Mouse (Mus musculus) MEL (cell line): Measurements from ENCODE around the gene Pole3. TPM values are rescaled to one million over a fixed set of nuclear protein-coding genes. Genes with fewer than 3 reads are reported as not detected.

Experiments
- DNase-seq: peaks from one replicate; pipeline ENCODE4 v3.0.0; 2011; ENCODE audit warnings: low read depth, low spot score
- H3K27ac ChIP-seq: 2 replicates; pipeline ENCODE4 v1.5.1; 2012; ENCODE audit warnings: low read depth, mild to moderate bottlenecking, control low read depth, low read length, moderate library complexity; ENCODE audit not compliant: control insufficient read depth
- H3K27me3 ChIP-seq, 2 experiments: fragments of 150-350 bp in 1 of 2; sonication (generic) in 1 of 2; 2 replicates each; pipeline ENCODE4 v1.6.1; 2012; ENCODE audit warnings: low read length in 2 of 2, mild to moderate bottlenecking in 2 of 2, improper control_type of control experiment in 1 of 2, moderate library complexity in 1 of 2; ENCODE audit not compliant: insufficient read depth in 2 of 2, control insufficient read depth in 1 of 2
- H3K36me3 ChIP-seq, 2 experiments: 2 replicates each; pipeline ENCODE4 v1.6.1; 2012 to 2014; ENCODE audit warnings: low read length in 2 of 2, improper control_type of control experiment in 1 of 2, inconsistent platforms in 1 of 2, mild to moderate bottlenecking in 1 of 2; ENCODE audit not compliant: insufficient read depth in 2 of 2, control insufficient read depth in 1 of 2
- H3K4me1 ChIP-seq, 2 experiments: fragments of 150-350 bp in 1 of 2; sonication (generic) in 1 of 2; 2 replicates each; pipeline ENCODE4 v1.6.1; 2012; ENCODE audit warnings: low read length in 2 of 2, improper control_type of control experiment in 1 of 2, mild to moderate bottlenecking in 1 of 2; ENCODE audit not compliant: insufficient read depth in 2 of 2, control insufficient read depth in 1 of 2
- H3K4me3 ChIP-seq, 2 experiments: fragments of 150-350 bp in 1 of 2; sonication (generic) in 1 of 2; 2 replicates each; pipeline ENCODE4 v1.5.1; 2012; ENCODE audit warnings: low read depth in 2 of 2, low read length in 2 of 2, mild to moderate bottlenecking in 2 of 2, moderate library complexity in 2 of 2, control low read depth in 1 of 2, improper control_type of control experiment in 1 of 2; ENCODE audit not compliant: control insufficient read depth in 1 of 2, insufficient read depth in 1 of 2
- H3K79me2 ChIP-seq: 2 replicates; pipeline ENCODE4 v1.6.1; 2012; ENCODE audit warnings: mild to moderate bottlenecking, low read length, moderate library complexity; ENCODE audit not compliant: control insufficient read depth, poor library complexity, insufficient read depth
- H3K9ac ChIP-seq: 2 replicates; pipeline ENCODE4 v1.6.1; 2012; ENCODE audit warnings: low read depth, mild to moderate bottlenecking, control low read depth, low read length, moderate library complexity; ENCODE audit not compliant: control insufficient read depth, poor library complexity, severe bottlenecking
- H3K9me3 ChIP-seq: fragments of 150-350 bp; sonication (generic); replicated peaks from 2 replicates; pipeline ENCODE4 v1.6.1; 2012; ENCODE audit warnings: mild to moderate bottlenecking, low read length, improper control_type of control experiment, moderate library complexity; ENCODE audit not compliant: insufficient read depth
- CHD1 ChIP-seq: IDR thresholded peaks from 2 replicates; pipeline ENCODE4 v1.6.1; 2012; ENCODE audit warnings: low read depth, mild to moderate bottlenecking, inconsistent platforms, low read length, improper control_type of control experiment
- CHD2 ChIP-seq: IDR thresholded peaks from 2 replicates; pipeline ENCODE4 v1.6.1; 2011; ENCODE audit warnings: low read length, improper control_type of control experiment
- ELF1 ChIP-seq: IDR thresholded peaks from 2 replicates; pipeline ENCODE4 v1.6.1; 2014; ENCODE audit warnings: low read depth, mild to moderate bottlenecking, inconsistent platforms, low read length, improper control_type of control experiment, moderate library complexity
- ETS1 ChIP-seq: IDR thresholded peaks from 2 replicates; pipeline ENCODE4 v1.6.1; 2012; ENCODE audit warnings: low read depth, mild to moderate bottlenecking, inconsistent platforms, low read length, improper control_type of control experiment, moderate library complexity
- GATA1 ChIP-seq: IDR thresholded peaks from 2 replicates; pipeline ENCODE4 v1.6.1; 2011; ENCODE audit warnings: low read depth, low read length, improper control_type of control experiment
- HCFC1 ChIP-seq: IDR thresholded peaks from 2 replicates; pipeline ENCODE4 v1.6.1; 2012; ENCODE audit warnings: low read depth, mild to moderate bottlenecking, inconsistent platforms, low read length, improper control_type of control experiment, moderate library complexity
- KAT2A ChIP-seq: conservative IDR thresholded peaks from 2 replicates; pipeline ENCODE4 v1.6.1; 2012; ENCODE audit warnings: low read depth, low read length, improper control_type of control experiment, inconsistent platforms
- MAX ChIP-seq: IDR thresholded peaks from 2 replicates; pipeline ENCODE4 v1.6.1; 2011; ENCODE audit warnings: low read length, improper control_type of control experiment
- MXI1 ChIP-seq: IDR thresholded peaks from 2 replicates; pipeline ENCODE4 v1.6.1; 2011; ENCODE audit warnings: mild to moderate bottlenecking, low read depth, low read length, improper control_type of control experiment
- MYC ChIP-seq: IDR thresholded peaks from 2 replicates; pipeline ENCODE4 v1.6.1; 2011; ENCODE audit warnings: low read depth, mild to moderate bottlenecking, low read length, improper control_type of control experiment, moderate library complexity
- NELFE ChIP-seq: IDR thresholded peaks from 2 replicates; pipeline ENCODE4 v1.6.1; 2011; ENCODE audit warnings: low read depth, low read length, improper control_type of control experiment
- POLR2A ChIP-seq, 2 experiments: IDR thresholded peaks; 2 replicates each; pipeline ENCODE4 v1.6.1; 2011 to 2012; ENCODE audit warnings: low read length in 2 of 2, mild to moderate bottlenecking in 2 of 2, control low read depth in 1 of 2, improper control_type of control experiment in 1 of 2, low read depth in 1 of 2, moderate library complexity in 1 of 2; ENCODE audit not compliant: control insufficient read depth in 1 of 2, insufficient read depth in 1 of 2, poor library complexity in 1 of 2
- POLR2AphosphoS5 ChIP-seq: IDR thresholded peaks from 2 replicates; pipeline ENCODE4 v1.6.1; 2012; ENCODE audit warnings: low read depth, borderline replicate concordance, mild to moderate bottlenecking, inconsistent platforms, low read length, moderate library complexity, mixed read lengths
- ZKSCAN1 ChIP-seq: IDR thresholded peaks from 2 replicates; pipeline ENCODE4 v1.6.1; 2012; ENCODE audit warnings: low read depth, mild to moderate bottlenecking, inconsistent platforms, low read length, improper control_type of control experiment, moderate library complexity
- ZMIZ1 ChIP-seq: IDR thresholded peaks from 2 replicates; pipeline ENCODE4 v1.6.1; 2012; ENCODE audit warnings: low read depth, mild to moderate bottlenecking, inconsistent platforms, low read length, improper control_type of control experiment, moderate library complexity
- ZNF384 ChIP-seq: IDR thresholded peaks from 2 replicates; pipeline ENCODE4 v1.6.1; 2012; ENCODE audit warnings: low read depth, mild to moderate bottlenecking, inconsistent platforms, low read length, improper control_type of control experiment
- polyA plus RNA-seq, 2 experiments: library from polyadenylated mRNA; stranded (reverse) in 1 of 2; unstranded in 1 of 2; fragments of >175 nt in 1 of 2; fragments of >200 nt in 1 of 2; gene quantifications; 2 replicates each; pipeline versions ENCODE4 v1.2.1 to v1.2.4; 2012; ENCODE audit warnings: low replicate concordance in 2 of 2, low read depth in 1 of 2; ENCODE audit not compliant: insufficient read length in 2 of 2, insufficient read depth in 1 of 2, missing spikeins in 1 of 2
- total RNA-seq: library from RNA; depleted of rRNA; stranded (reverse); fragments of 300-350 nt; gene quantifications from 2 replicates; pipeline ENCODE4 v1.2.3, GENCODE M21; 2012

Pole3 gene
- total and polyA plus RNA-seq, 3 experiments: 63.6 to 103 TPM; not detected in 1

DNA sequence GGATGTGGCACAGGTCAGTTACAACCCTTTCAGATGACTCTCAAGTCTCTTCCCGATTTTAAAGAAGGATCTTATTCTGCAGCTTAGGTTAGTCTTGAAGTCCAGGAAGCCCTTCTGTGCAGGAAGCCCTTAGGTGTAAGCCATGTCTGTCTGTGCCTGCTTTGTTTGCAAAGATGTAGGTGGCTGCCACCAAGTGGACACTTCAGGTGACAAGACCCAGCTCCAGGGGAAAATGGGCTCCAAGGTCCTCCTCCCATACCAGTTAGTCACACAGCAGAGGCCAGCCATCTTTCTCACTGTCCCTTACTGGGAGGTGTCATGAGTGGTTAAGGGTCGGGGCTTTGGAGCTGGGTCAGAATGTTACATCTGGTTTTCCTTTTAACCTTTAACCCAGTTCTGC lies 18.1 kb downstream of the Pole3 start (continued):
- TF ChIP-seq ZNF384: no peak
- TF ChIP-seq MYC: no peak
- TF ChIP-seq NELFE: no peak
- no peak for TF ChIP-seq ZKSCAN1
- TF ChIP-seq KAT2A: no peak
- no peak for TF ChIP-seq CHD1

DNA sequence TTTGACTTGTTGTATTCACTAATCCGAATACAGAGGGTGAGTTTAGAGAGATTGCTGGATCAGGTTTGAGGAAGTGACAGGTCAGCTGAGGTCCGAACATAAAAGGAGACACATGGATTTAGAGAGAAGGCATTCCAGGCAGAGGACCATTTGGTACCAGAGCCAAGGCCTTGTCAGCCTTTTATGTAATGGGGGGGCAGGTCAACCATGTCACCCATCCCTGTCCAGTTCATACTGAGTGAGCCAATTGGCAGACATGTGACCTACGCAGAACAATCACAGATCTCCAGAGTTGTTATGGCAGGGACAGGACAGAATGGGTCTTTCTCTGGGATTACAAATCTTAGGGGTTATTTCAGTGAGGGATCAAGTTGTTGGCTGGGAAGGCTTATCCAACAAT lies 18.9 kb downstream of the Pole3 start:
- peak in 1 of 2 experiments; percentile 43; a peak in 1 of 4 replicates for TF ChIP-seq POLR2A (IDR thresholded peaks at IDR 0.05; ENCODE audit: control insufficient read depth in 1 of 2, insufficient read depth in 1 of 2, low read depth in 1 of 2, low read length in 2 of 2, poor library complexity in 1 of 2)
- no peak for TF ChIP-seq CHD2
- TF ChIP-seq MXI1: peak; percentile 3; the same call in 1 of the 2 replicates
- peak; percentile 25; the same call in 1 of the 2 replicates for TF ChIP-seq ZMIZ1
- TF ChIP-seq POLR2AphosphoS5: 0 out of 2 replicates have a peak, but pooled peaks have one; percentile 1
- no peak overlapping the region for H3K27ac ChIP-seq

GRCm38 (mm10) chr4:62503374-62503970 lies 21.4 kb downstream of the Pole3 start, which contains the start of gene Hdhd3:
Gene Hdhd3, minus strand, starts transcription at chr4:62503467.
- Histone ChIP-seq H3K27ac (peak within 1 kb of the TSS; percentile 39), H3K27me3 (no peaks in the 10 kb centered on the region), H3K36me3 (peaks cover 2 to 10% of the 10 kb centered on the region in 2 experiments; a peak in 3 of 4 replicates), H3K9ac (peak within 1 kb of the TSS; percentile 71), H3K79me2 (peaks cover 1% of the 10 kb centered on the region; the same call in 1 of the 2 replicates), H3K9me3 (no peaks in the 10 kb centered on the region), H3K4me1 (peaks cover 7 to 15% of the 10 kb centered on the region in 2 experiments; a peak in 3 of 4 replicates), H3K4me3 (peak within 1 kb of the TSS; percentile 59 to 62)
- TF ChIP-seq ELF1 (no peak), HCFC1 (no peak), GATA1 (peak; percentile 11; the same call in 1 of the 2 replicates), MAX (peak; percentile 39; the same call in 1 of the 2 replicates), MYC (0 out of 2 replicates have a peak, but pooled peaks have one; percentile 23), ETS1 (peak; percentile 15; the same call in 1 of the 2 replicates), ZMIZ1 (no peak)
- peak; percentile 54 for DNase-seq

More for the DNA sequence above, 18.9 kb downstream of the Pole3 start:
- Histone ChIP-seq H3K27me3 (no peaks in the 10 kb centered on the region), H3K79me2 (peaks cover 1% of the 10 kb centered on the region; the same call in 1 of the 2 replicates), H3K4me1 (peaks cover 7 to 13% of the 10 kb centered on the region in 2 experiments; a peak in 3 of 4 replicates), H3K36me3 (peaks cover 6 to 10% of the 10 kb centered on the region in 2 experiments), H3K4me3 (no peak overlapping the region), H3K9me3 (no peaks in the 10 kb centered on the region), H3K9ac (no peak overlapping the region)
- no peak for DNase-seq
